Mouse (Mus musculus): ENCODE measurements at regions not wholly inside any gene's neighbourhood (a gene's known extent, or its start where the extent isn't known, plus 50 kb on each side); places are given as distances from the start of the nearest gene placed in this dataset.
A peak's percentile ranks its signal among the peaks of the same experiment; 100 is the strongest.

DNA sequence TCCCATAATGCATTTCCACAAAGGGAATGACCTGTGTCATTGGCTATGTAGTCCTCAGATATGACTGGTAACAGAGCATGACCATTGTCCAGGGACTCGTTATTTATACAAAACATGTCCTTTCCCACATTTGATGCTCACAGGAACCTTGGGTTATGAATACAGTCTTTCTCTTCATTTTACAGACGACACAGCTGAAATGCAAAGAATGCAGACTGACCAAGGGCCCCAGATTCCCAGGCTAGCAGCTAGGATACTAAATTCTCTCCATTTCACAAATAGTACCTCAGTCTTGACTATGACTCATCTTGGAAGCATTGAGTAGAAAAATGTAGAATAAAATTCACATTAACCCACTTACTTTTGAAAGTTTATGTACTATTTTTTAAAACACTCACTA is 182.7 kb upstream of the Sox4 start:
- no peak for DNase-seq

DNA sequence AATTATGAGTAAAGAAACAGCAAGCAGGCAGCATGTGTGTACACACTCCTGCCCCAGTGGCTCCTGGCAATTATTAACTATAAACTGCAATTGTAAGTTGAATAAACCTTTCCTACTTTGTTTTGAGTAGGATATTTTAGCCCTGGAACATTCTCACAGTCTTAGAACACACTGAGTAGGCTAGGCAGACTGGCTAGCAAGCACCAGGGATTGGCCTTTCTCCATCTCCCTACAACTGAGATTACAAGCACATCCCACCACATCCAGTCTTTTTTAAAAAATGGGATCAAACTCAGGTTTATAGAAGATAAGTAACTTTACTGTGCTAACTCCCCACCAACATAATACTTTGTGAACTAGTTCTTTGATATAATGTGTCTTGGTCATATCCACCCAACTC is 174.0 kb upstream of the Sox4 start:
- no peak for DNase-seq

DNA sequence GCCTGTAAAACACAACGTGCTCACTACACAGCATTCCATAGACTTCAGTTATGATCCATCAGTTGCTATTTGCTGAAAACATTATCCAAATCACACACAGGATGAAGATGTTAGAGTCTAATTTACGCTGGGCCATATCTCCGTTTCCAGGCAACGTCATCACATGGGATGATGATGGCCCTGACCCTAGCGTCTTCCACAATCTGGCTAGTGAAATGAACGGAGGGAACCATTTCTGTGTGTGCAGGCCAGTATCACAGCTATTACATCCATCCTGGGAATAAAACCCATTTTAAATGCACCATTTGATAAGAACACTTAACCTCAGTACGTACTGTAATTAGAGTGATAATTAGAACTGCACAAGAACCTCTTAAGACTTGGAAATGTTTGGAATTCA is 170.0 kb upstream of the Sox4 start:
- DNase-seq = no peak

DNA sequence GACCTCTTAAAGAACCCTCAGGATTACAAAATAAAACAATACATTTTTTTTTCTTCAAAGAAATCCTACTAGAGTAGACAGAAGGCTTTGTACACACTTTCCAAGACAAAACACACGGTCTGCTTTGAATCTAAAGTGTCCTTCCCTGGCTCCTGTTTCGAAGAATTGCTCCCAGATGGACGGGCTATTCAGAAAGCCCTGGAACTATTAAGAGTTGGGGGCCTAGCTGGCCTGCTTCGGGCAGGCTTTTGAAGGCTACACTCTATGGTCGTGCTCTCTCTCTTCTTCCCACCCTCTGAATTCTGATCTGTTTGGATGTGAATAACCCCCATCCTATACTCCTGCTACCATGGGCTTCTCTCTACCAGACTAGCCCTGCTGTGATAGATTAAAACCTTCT is 167.6 kb upstream of the Sox4 start:
- no peak for DNase-seq

GRCm38 (mm10) chr13:29119357-29119756 is 165.8 kb upstream of the Sox4 start:
- no peak for DNase-seq

GRCm38 (mm10) chr13:29114998-29115495 is 161.5 kb upstream of the Sox4 start:
- DNase-seq = no peak

DNA sequence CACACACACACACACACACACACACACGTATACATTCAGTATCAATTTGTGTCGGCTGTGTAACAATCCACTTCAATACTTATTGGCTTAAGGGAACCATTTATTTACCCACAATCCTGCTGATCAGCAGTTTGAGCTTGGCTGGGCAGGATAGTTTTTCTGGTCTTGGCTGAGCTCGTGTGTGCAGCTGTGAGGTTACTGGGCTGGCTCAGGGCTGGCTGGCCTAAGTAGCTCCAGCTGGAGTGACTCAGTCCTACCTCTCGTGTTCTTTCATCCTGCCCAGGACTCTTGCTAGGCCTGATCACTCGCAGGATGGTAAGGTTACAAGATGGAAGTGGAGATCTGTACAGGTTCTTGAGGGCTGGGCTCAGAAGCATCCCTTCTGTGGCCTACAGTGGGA is 156.6 kb upstream of the Sox4 start:
- DNase-seq = no peak

DNA sequence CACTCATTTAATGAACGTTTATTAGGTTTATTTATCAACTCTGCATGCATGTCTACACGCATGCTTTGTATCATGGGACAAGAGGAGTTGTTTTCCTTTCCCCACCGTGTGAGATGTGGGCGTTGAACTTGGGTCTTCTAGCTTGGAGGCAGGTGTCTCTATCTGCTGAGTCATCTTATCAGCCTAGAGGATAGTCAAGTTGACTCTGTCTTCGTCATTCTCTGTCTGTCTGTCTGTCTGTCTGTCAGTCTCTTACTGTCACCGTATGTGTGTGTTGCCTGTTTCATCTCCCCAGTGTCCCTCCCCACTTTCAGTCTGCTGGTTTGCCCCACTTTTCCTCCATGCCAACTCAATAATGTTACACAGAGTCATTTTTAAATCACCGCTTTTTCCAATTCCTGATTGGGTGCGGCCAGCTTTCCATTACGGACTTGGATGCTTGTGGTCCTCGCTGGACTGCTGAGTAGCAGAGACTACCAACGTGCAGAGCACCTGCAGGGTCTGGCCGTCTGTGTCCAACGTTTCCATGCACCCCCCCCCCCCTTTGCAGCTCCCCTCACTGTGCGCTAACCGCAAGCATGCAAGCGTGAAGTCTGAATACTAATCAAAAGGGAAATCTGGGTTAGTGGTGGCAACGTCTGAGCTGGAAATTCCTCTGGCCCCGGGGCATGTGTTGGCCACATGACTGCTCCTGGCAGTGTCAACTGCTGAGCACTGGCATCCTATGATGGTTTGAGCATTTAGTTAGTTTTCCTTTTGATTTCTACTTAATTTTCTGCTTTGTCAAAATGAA is 155.7 kb upstream of the Sox4 start:
- DNase-seq = peak in 1 of 2 experiments; percentile 8

DNA sequence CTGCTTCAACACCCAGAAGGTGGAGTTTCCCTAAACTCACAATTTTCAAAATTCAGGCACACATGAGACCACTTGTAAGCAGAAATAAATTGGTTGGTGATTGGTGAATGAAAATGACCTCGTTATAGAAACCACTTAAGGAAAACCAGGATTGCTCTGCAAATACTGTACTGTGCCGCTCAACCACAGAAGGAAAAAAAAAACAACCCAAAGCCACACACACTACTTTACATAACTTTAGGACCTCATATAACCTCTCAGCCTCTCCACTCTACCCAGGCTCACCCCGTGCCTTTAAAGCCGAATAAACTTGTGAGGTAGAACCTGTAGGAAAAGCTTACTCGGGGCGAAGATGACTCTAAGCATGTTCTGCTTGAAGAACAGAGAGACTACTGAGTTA is 154.7 kb upstream of the Sox4 start:
- DNase-seq = no peak

DNA sequence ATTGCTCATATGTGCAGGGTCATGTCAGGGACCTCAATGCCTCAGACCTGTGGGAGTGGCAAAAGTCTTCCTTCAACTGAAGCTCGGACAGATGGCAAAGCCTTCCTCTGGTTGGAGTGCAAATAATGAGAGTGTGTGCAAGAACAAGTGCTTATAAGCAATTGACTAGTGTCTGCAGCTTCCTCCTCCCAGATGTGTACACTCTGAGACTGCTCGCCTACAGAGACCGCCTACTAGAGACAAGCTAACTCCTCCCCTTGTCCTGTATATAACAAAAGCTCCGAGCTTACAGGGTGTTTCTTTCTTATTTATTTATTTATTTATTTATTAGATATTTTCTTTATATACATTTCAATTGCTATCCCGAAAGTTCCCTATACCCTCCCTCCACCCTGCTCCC is 138.7 kb upstream of the Sox4 start:
- DNase-seq = no peak

- DNase-seq = no peak
These were observed 133.3 kb upstream of the Sox4 start for GRCm38 (mm10) chr13:29086854-29087253.

- no peak for DNase-seq
These were observed 127.6 kb upstream of the Sox4 start for GRCm38 (mm10) chr13:29081064-29081463.

DNA sequence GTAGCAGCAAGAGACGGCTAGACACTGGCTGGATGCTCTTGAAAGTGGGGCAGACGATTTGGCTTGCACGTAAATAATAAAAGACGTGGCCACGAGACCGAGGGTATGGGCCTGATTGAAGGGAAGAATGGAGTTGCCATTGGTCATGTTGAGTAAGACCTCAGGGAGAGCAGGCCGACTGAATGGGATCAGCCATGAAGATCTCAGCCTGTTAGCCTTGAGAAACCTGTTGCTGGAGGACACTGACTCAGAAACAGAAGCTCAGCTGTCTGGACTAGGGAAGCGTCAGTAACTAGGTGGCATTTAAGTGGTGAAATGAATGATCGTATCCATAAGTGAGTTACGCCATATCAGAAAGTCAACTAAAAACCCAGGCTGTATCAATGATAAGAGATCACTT is 126.3 kb upstream of the Sox4 start:
- DNase-seq = no peak

DNA sequence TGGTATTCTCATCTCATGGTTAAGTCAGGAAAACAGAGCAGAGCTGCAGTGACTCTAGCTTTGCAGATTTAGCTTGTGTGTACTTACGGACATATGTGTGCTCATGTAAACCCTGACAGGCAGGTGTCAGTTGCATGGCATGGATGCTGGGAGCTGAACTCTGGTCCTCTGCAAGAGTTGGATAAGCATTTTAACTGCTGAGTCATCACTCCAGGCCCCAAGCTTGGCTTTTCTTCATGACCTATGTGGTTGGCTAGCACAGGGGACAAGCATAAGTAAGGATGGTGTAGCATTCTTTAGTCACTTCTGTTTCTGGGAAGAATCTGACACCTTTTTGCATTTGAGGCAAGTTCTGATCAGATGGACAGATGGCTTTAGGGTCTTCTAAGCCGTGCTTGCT is 120.1 kb upstream of the Sox4 start:
- DNase-seq = no peak

DNA sequence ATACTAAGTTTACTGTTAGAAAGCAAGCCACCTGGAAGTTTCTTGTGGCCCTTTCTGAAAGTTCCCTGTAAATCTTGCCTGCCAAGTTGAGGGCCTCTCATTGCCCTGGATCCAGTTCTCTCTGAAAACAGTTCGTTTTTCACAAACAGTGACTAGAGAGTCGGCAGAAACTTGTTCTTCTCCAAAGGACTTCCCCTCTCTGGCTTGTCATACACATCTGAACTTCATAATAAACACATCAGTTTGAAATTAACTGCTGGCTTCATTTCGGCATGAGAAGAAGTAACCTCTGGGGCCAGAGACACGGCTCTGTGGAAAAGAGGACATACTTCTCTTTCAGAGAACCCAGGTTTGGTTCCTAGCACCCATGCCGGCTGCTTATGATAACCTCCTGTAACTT is 110.4 kb upstream of the Sox4 start:
- no peak for DNase-seq

- DNase-seq = no peak
These were observed 105.2 kb upstream of the Sox4 start for GRCm38 (mm10) chr13:29058685-29059084.

GRCm38 (mm10) chr13:29049730-29050129 is 96.2 kb upstream of the Sox4 start:
- DNase-seq = no peak

DNA sequence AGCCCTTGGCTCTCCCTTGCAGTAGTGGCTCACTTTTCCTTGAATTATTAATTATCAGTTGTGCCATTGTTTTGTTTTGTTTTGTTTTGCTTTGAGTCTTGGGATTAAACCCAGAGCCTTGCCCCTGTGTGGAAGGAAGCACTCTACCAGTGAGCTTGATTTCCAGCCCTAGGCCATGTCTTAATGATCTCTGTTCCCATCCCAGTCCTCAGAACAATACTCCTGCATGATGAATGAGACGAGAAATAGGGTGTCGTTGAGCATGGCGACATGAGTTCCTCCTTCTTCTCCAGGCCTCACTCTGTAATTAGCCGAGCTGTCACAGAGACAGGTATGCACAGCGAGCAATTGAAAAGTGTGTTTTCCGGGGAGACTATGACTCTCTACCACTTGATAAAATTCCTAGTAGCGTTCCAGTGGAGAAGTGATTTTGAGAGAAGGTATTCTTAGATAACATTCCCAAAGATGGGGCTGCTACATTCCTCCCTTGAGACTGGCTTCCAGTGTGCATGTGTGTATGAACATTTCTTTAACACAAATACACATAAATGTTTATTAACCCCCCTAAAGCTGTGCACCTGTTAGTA is 95.6 kb upstream of the Sox4 start:
- no peak for DNase-seq

- DNase-seq = no peak
These were observed 91.1 kb upstream of the Sox4 start for GRCm38 (mm10) chr13:29044655-29045054.

- no peak for DNase-seq
These were observed 86.8 kb upstream of the Sox4 start for GRCm38 (mm10) chr13:29040331-29040730.

DNA sequence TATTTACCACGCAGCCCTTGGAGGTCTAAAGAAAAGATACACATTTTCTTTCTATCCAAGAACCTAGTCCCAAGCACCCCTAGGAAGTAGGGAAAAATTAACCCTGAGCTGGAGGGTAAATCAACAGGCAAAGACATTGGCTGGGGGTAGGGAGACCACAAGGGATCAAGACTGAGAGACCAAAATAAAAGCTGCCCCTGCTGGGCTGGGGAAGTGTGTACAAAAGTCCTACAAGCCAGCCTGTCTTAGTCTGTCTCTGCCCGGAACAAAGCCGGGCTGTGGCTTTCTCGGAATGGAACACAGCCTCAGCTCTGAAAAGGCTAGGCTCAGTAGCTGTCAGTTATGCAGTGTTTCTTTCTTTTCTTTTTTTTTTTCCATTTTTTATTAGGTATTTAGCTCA is 81.4 kb upstream of the Sox4 start:
- no peak for DNase-seq

DNA sequence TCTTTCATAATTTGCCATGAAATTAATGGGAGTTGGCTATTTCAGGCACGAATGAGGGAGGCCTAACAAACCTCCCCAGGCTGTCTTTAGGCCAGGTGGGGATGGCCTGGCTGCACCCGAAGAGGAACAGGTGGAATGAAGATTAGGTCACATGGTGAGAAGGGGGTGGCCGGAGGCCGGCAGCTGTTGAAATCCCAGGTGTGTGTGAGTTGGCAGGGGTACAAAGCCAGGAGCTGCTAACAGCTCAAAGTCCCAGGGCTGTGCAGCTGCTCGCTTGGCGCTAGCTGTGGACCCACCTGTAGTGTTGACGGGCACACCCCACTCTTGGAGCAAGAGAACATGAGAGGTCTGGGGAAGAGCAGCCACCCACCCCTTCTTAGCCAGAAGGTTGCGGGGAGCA is 80.9 kb upstream of the Sox4 start:
- no peak for DNase-seq

- DNase-seq = no peak
These were observed 73.6 kb upstream of the Sox4 start for GRCm38 (mm10) chr13:29027146-29027545.

- no peak for DNase-seq
These were observed 70.0 kb upstream of the Sox4 start for GRCm38 (mm10) chr13:29023486-29023885.

- no peak for DNase-seq
These were observed 66.3 kb upstream of the Sox4 start for GRCm38 (mm10) chr13:29019839-29020238.
